ENCODE assay signal across 14 mouse cellular contexts in genomic region chr2:180788843-180789242, GRCm38 (mm10). TPM values are rescaled to one million over a fixed set of nuclear protein-coding genes. Genes with fewer than 3 reads are reported as not detected.
DNase-seq lines count a peak whose midpoint lies in the region; ATAC-seq lines count a peak whose summit lies in the region.
"Had no signal": no experiment of that assay in that cellular context is flagged by ENCODE, and none has a peak within 500 bp of the region (broad histone marks: within the 10 kb centered on the region; RNA-seq: fewer than 3 reads in every experiment).

No protein-coding gene starts in this region.

- H3K4me1 ChIP-seq in kidney, embryonic 16.5 days (ENCODE audit: insufficient read depth, low read length), result no peaks in the 10 kb centered on the region
- H3K4me1 ChIP-seq in intestine, embryonic 16.5 days (ENCODE audit: control insufficient read depth, insufficient read depth, low read length), result no peaks in the 10 kb centered on the region
- H3K4me1 ChIP-seq: limb, embryonic 15.5 days had no signal

- no peak overlapping the region for H3K4me3 ChIP-seq in kidney, embryonic 16.5 days (ENCODE audit: low read length)
- no peak overlapping the region for H3K4me3 ChIP-seq in intestine, embryonic 16.5 days (ENCODE audit: low read length)
- H3K4me3 ChIP-seq: embryonic facial prominence, embryonic 15.5 days; limb, embryonic 15.5 days had no signal

- H3K4me2 ChIP-seq in kidney, embryonic 16.5 days (replicated peaks; ENCODE audit: low read depth, low read length), result no peak overlapping the region
- H3K4me2 ChIP-seq in intestine, embryonic 16.5 days (ENCODE audit: low read depth, low read length), result no peak overlapping the region
- H3K4me2 ChIP-seq: embryonic facial prominence, embryonic 15.5 days; limb, embryonic 15.5 days had no signal

- peak; percentile 22 for DNase-seq in kidney, postnatal 10 days
- peak; percentile 65 for DNase-seq in brain, embryonic 18.5 days (ENCODE audit: low read depth, low spot score)
- DNase-seq in cerebellum, adult 9-10 months, result peak; percentile 78
- peak; percentile 23 to 28 for DNase-seq in layer of hippocampus, postnatal 36 days
- no peak for DNase-seq in ovary, postnatal 10 days (ENCODE audit: low spot score)
- DNase-seq: adrenal gland, postnatal 36 days had no signal

- no peak overlapping the region for H3K9ac ChIP-seq in kidney, embryonic 16.5 days (replicated peaks; ENCODE audit: low read length)
- H3K9ac ChIP-seq in intestine, embryonic 16.5 days (ENCODE audit: low read depth, low read length), result no peak overlapping the region
- H3K9ac ChIP-seq: embryonic facial prominence, embryonic 15.5 days; limb, embryonic 15.5 days had no signal

- ATAC-seq in kidney, embryonic 16.5 days (ENCODE audit: low FRiP score, low TSS enrichment), result no peak
- ATAC-seq in intestine, embryonic 16.5 days, result no peak
- no peak for ATAC-seq in CD4-positive, CD25-positive, alpha-beta regulatory T cell, adult 4 months

- no peaks in the 10 kb centered on the region for H3K36me3 ChIP-seq in kidney, embryonic 16.5 days (ENCODE audit: insufficient read depth, low read length)
- H3K36me3 ChIP-seq in intestine, embryonic 16.5 days (ENCODE audit: control insufficient read depth, insufficient read depth, low read length), result no peaks in the 10 kb centered on the region
- H3K36me3 ChIP-seq: embryonic facial prominence, embryonic 15.5 days; G1E; limb, embryonic 15.5 days had no signal

- H3K27me3 ChIP-seq in kidney, embryonic 16.5 days (ENCODE audit: insufficient read depth, low read length), result peaks cover 17% of the 10 kb centered on the region
- H3K27me3 ChIP-seq in intestine, embryonic 16.5 days (replicated peaks; ENCODE audit: control insufficient read depth, insufficient read depth, low read length), result no peaks in the 10 kb centered on the region; the same call in 1 of the 2 replicates

- WGBS in kidney, embryonic 16.5 days, result 21% methylated on average over 7 of the region's 7 CpGs
- 12% methylated on average over 7 of the region's 7 CpGs for WGBS in intestine, embryonic 16.5 days

- no peaks in the 10 kb centered on the region for H3K9me3 ChIP-seq in kidney, embryonic 16.5 days (ENCODE audit: low read length)
- H3K9me3 ChIP-seq in intestine, embryonic 16.5 days (ENCODE audit: control insufficient read depth, low read length), result no peaks in the 10 kb centered on the region
- H3K9me3 ChIP-seq: embryonic facial prominence, embryonic 15.5 days; G1E; limb, embryonic 15.5 days had no signal

- no peak overlapping the region for H3K27ac ChIP-seq in kidney, embryonic 16.5 days (ENCODE audit: low read length)
- no peak overlapping the region for H3K27ac ChIP-seq in intestine, embryonic 16.5 days (ENCODE audit: low read length)
- H3K27ac ChIP-seq: embryonic facial prominence, embryonic 15.5 days; limb, embryonic 15.5 days had no signal

RNA-seq across cellular contexts. Expression of gene Bhlhe23, which starts 12.1 kb away (rescaled TPM):
- polyA plus RNA-seq in kidney, embryonic 16.5 days (2015; fragmentation: Nextera tagmentation; extraction: Ambion mirVana), result not detected in 2 replicates
- not detected for total RNA-seq in layer of hippocampus, postnatal 36 days (2021)
- not detected in 2 replicates for polyA plus RNA-seq in intestine, embryonic 16.5 days (2015; fragmentation: Nextera tagmentation; extraction: Ambion mirVana)
- not detected for polyA plus RNA-seq in CD4-positive, CD25-positive, alpha-beta regulatory T cell, adult 4 months (2017; shearing (Covaris generic))
- total RNA-seq: adrenal gland, postnatal 36 days; heart, postnatal 14 days; megakaryocyte-erythroid progenitor cell, adult 5-6 weeks had no signal
- polyA plus RNA-seq: embryonic facial prominence, embryonic 15.5 days; G1E; limb, embryonic 15.5 days had no signal
